Mouse (Mus musculus): ENCODE results near the gene Plxnd1.

Plxnd1 gene

DNA sequence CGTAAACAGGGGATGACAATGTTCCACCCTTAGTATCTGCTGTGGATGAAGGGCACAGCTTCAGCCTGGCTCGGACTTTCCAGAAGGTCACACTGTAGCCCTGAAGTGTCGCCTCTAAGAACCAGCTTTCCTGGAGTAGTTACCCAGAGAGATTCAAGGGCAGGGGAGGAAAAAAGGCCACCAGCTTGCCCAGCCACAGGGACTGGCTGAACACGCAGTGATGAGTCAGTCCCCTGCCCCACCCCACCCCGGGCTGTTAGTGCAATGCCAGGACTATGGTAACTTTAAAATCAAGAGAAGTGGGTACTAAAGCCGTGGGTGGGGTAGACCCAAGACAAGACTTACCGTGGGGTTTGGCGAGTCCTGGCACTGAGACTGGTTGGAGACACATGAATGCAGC lies 19.2 kb downstream of the Plxnd1 start:
- no peak for DNase-seq

DNA sequence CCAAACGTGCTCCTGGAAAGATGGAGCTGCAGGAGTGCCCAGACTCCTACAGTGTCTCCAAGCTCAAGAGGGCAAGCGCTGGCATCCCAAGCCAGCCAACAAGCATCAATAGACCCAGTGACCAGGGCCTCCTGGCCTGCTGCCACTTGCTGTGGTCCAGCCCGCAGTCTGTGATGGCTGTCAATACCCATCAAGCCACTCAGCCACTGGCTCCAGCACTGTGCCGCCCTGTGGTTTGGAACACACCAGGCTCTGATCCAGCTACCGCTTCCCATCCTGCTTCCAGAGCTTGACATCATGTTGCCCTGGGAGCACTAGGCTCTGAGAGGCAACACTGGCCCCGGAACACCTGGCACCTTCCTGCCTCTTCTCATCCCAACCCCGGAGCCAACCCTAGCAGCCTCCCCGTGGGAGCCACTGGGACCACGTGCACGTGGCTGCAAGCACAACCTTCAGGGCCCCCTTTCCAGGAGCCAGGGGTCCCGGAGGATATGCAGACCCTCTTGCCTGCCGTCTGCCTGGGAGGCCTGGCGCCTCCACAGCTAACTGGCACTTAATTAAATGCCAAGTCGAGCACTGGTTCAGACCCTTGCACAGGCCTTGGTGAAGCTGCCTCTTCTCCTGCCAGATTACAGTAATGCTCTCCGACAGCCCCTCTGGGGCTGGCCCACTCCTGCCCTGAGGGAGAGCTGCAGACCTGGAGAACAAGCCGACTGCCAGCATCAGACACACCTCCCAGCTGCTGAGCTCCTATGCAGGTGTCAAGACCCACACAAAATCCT lies 20.7 kb downstream of the Plxnd1 start:
- DNase-seq, result no peak

DNA sequence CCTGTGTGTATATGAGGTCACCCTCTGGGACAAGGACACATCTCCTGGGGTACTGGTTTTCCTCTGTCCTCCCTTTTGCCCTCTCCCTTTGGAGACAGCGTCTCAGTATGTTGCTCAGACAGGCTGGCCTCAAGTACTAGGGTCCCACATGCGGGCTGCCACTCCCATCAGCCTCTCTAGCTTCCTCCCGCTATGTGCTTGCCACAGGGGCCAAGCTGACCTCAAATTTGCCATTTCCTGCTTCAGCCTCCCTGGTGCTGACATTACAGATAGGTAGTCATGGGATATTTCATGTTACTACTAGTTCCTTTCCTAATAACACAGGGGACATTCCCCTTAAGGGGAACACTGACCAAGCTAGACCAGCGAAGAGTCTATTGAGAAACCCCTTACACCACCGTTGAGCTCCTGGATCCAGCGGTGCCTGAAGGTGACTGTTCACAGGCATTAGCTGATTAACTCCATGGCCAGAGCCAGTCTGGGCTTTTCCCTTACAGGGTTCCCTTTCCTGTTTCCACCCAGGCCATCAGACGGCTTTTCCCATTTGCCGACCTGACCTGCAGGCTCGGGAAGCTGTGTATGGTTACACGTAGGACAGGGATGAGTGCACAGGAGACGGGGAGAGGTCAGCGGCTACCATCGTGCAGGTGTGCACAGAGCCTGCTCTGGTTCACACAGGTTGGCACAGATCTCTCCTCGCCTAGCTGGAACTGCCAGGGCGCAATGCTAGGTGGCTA lies 21.5 kb downstream of the Plxnd1 start:
- no peak for DNase-seq

DNA sequence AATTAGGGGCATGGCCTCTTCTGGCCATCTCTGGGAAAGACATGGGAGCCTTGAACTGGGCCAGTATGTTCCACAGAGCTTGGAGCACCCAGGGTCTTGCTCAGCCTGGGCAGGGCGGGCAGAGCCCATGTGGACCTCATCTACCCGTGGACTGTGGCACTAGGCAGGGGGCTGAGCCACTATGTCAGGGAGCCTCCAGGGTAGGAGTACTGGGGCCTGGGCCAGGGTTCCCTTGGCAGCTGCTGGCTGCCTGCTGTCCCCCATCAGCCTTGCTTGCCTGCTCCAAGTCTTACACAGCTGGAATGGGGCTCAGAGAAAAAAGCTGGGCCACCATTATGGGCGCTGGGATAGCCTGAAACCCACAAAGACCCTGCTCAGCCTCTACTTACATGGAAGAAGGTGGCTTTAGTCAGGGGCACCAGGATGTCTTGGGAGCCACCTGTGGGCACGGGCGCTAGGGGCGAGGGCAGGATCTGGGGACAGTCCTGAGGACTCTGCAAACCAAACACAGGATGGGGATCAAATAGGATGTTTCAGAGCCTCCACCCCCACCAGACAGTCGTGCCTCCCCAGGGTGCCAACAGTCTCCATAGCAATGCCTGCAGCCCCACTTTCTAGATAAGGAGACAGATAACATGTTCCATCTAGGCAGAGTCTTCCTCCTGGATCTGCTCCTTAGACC lies 22.6 kb downstream of the Plxnd1 start:
- DNase-seq, result no peak

DNA sequence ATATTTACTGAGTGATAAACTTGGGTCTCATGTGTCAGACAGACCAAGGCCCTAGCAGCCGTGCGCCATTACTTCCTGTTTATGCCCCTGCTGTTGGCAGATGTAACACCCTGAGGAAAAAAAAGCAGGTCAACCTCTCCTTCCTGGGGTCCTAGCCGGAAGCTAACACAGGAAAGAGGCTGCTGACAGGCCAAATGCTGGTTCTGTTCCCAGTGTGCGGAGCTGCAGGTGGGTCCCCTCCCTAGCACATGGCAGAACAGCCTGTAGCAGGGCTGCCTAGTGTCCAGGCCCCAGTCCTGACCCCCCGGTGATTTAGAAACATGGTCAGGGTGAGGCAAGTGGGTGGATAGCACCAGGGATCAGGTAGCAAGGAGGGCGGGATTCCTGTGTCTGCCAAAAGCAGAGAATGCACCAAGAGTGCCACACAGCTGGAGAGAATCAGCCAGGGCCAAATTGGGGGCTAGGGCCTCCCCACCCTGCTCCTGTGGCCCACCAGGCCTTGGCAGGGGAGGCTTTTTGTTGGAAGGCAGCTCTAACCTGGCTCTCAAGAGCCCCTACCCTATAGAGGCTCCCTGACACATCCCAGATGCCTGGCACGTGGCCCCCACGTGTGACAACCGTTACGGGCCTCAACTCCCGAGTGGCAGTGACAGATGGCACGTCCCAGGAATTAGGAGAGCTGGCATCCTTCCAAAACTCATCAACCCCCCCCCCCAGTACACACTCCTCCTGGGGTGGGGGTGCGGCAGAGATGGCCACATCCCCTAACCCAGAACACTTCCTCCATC lies 23.3 kb downstream of the Plxnd1 start:
- no peak for DNase-seq

DNA sequence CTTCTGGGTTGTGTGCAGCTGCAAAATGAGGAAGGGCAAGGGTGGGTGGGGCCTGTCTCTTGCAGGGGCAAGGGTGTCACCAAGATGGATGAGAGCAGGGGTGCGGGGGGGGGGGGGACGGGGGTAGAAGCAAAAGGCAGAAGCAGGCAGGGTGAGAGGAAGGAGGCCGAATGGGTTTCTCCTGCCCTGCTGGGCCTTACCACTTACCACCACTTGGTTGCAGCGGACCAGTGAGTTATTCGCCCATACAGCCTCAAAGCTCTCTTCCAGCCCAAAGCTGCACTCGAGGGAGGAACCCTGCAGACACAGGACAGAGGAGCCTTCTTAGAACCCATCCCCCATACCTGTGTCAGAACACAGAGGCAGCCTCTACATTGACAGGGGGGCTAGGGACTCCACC lies 24.9 kb downstream of the Plxnd1 start:
- DNase-seq, result no peak

DNA sequence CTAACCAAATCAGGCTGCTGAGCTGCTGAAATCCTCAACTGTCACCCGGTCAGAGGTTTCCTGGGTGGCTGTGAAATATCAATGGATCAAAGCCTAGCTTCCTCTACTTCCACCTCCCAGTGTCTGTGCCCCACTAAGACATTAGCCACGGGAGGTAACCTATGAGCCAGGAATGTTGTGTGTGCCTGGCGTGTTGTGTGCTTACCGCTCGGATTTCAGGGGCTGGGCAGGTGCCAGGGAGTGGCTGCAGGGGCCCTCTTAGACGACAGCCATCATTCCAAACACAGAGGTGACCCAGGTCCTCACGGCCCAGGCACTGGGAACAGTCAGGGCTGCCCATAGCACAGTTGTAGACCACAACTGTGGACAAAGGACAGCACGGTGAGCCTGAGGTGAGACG lies 25.7 kb downstream of the Plxnd1 start:
- DNase-seq, result no peak

DNA sequence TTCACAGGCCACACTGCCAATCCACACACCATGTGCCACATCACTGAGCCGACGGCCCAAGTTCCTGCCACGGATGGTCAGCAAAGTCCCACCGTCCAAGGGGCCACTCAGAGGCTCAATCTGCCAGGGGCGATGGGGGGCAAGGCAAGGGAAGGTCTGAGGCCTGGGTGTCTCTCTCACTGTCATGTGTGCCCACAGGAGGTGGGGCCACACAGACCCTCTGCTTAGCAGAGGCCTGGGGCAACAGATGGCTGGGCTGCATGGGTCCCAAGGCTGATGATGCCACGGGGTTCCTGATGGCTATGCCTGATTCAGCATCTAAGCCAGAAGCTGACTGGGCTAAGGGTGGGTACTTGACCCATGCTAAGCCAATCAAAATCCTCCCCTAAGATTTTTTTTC lies 26.1 kb downstream of the Plxnd1 start:
- no peak for DNase-seq

DNA sequence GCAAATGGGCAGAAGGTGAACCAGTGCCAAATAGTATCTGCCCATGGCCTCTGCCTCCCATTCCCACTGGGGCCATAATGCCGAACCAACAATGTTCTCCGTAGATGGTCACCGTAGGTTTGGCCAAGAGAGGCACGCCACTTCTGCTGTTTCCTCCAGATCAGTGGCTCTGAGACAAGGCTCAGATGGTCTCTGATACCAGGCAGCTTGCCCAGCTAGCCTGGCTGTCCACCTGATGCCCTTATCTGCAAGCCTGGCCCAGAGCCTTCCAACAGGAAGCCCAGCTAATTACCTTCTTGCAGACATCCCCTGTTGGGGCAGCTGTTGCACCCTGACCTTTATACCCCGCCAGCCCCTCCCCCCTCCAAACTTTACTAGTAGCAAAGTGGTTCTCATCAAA lies 26.7 kb downstream of the Plxnd1 start:
- no peak for DNase-seq

DNA sequence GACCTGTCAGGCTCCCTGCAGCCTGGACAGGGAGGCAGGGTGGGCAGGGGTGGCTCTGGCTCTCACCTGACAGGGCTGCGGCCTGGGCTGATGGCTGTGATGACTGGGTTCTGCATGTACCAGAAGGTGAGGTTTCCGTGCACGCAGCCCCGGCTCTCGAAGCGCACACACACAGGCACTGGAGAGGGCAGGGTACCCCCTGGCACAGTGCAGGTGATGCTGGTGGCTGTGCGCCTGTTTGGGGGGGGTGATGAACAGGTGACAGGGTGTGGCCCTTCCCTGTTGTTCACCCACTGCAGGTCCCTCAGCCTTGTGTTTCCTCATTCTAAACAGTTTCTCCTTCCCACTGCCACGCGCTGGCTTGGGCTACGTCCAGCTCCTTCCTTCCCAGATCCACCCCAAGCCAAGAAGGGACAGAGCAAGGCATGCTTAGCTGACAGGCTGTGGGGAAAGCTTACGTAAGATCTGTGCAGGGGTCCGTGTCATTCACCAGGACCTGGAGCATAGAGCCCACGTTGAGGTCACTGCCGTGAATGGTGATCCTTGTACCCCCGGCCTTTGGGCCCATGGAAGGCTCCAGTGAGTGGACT lies 27.4 kb downstream of the Plxnd1 start:
- no peak for DNase-seq

DNA sequence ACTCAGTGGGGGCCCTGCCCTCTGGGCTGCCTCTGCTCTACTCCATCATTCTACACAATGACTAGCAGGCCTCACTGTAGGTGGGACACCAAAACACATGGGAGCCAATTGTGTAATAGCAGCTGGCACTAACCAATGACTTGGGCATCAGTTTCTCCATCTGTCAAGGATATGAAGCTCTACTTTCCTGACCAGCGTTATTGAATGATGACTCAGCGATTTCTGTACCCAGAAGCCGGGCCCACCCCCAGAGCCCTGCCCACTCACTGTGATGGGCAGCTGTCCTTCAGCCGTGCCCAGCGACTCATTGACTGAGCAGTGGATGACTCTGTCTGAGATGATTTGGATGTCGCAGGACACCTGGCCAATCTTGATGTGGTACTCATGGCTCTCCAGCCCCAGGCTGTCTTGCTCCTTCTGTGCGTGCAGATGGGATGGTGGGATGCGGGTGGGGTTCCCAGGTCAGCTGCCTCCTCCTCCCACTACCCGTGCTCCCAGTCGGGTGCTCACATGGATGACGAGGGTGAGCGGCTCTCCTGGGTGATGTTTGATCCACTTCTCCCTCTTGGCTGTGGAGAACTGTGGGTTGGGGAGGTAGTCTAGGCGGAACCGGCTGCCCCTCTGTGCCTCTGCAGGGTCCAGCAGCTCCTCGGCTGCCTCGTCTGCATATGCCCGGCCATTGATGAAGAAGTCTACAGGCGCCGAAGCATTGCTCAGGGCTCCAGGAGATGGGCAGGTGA lies 28.4 kb downstream of the Plxnd1 start:
- no peak for DNase-seq

DNA sequence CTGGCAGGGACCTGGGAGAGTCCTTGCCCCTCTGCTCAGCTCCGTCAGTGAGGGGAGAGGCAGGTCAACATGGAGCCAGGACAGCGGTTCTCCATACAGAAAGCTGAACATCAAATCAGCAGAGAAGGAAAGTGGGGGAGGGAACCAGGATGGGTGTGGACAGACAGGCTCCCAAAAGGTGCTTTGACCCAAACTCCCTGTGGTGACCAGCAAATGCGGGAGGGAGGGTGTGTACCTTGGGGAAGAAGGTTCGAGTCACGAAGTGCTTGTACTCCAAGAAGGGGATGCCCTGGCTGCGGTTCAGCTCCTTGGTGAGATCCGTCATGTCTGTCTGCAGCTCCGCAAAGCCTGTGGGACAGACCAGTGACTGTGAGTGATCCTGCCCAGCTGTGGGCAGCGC lies 31.1 kb downstream of the Plxnd1 start:
- DNase-seq, result no peak

DNA sequence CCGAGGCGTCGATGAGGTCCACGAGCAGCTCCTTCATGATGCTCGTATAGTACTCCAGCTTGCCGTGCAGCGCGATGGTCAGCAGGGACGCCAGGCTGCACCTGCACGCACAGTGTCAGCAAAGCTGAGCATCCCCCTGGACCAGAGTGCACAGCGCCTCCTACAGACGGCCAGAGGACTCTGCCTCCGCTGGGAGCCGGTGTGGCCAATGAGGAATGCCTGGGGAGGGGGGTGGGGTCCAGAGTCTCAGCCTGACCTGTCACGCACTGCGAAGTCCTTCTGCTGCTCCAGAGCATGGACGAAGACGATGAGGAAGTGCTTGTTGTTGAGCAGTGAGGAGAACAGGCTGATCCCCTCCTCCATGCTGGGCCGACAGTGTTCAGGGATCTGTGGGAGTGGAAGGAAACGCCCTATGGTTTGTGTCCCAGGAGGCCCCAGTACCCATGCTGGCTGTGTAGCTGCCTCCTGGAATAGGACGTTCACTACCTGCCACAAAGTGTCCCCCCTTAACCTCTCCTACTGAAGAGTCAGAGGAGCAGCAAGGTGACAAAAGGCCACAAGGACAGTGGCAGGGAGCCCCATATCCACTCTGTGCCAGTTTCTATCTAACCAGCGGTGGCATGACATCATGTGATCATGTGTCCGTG lies 32.2 kb downstream of the Plxnd1 start:
- DNase-seq, result no peak

DNA sequence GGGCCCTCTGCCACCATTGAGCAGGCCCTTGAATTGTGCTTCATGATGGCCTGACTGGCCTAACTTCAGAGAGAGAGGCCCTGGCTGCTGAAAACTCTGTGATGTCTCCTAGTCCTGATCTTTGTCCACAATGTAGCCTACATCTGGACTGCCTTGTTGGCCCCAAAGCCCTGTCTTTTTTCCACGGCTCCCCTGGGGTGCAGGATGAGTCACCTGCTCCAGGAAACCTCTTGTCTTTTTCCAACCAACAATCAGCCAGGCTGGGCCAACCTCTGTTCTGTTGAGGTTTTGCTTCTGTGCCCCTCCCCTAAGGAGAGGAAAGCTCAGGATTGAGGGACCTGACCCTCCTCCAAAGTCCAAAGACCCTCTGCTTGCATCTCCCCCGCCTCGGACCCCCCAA lies 33.1 kb downstream of the Plxnd1 start:
- no peak for DNase-seq

DNA sequence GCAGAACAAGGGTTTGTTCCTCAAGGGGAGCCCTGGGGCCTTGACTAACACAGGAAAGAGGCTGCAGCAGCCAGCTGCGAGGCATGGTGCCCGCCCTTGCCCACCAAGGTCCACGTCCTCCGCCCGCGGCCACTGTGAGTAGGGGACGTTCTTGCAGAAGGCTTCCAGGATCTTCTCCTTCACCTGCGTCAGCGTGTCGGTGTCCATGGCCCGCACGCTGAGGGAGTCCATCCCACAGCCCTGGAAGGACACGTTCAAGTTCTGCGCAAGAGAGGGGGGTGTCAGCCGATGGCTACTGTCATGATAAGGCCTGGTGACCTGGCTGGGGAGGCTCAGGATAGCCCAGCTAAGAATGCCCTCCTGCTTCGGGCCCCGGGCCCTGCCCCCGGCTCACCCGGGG lies 34.5 kb downstream of the Plxnd1 start:
- DNase-seq, result no peak

DNA sequence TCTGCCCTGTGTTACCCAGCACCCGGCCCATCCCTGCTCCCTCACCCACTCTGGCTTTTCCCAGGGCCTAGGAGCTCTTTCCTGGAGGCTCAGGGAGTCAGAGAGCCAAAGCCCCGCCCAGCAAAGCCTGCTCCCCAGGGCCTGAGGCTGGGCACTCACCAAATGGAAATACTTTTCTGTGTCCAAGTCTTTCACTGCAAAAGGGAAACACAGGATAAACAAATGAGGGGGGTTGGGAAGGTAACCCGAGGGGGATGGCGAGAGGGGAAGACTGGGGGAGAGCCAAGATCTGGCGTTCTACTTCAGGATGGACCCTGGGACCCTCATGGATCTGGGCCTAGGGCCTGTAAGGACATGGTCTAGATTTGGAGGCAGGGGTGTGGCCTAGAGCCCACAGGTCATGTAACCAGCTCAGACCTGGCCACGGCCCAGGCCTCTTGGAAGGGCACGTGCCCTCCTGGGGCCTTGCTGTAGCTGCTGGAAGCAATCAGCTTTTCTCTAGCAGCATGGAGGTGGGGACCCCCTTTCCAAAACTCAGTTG lies 35.6 kb downstream of the Plxnd1 start:
- DNase-seq, result no peak

DNA sequence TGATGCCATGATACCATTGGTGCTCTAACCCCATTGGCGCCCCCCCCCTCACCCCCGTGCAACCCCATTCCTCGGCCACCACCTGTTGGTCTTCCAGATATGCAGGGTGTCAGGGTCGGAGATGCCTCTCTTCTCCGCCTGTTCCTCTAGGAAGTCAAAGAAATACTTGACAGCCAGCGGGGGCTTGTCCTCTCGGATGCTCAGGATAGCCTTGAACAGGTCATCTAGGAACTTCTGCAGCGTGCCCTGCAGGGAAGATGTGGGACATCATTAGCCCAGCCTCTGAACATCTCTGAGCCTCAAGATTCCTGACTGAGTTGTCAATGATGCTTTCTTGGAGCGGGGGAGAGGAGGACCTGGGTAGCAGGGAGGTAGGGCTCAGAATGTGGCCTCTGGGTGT lies 36.4 kb downstream of the Plxnd1 start:
- DNase-seq, result no peak

DNA sequence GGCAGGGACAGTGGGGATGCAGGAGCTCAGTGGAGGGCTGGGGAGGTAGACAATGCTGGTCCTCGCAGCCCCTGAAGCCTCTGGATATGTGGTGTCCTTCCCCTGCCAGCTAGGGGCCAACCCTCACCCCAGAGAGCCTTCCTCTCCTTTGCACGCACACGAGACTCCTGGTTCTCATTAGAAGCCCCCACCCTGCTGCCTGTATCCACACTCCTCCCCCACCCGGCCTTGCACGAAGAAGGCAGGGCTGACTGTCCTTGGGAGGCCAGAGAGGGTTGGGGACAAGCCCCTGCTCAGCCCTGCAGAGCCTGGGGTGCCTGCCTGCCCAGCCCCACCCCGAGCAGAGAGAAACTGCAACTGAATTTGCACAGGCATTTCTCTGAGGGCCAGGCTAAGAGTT lies 37.1 kb downstream of the Plxnd1 start:
- DNase-seq, result no peak

DNA sequence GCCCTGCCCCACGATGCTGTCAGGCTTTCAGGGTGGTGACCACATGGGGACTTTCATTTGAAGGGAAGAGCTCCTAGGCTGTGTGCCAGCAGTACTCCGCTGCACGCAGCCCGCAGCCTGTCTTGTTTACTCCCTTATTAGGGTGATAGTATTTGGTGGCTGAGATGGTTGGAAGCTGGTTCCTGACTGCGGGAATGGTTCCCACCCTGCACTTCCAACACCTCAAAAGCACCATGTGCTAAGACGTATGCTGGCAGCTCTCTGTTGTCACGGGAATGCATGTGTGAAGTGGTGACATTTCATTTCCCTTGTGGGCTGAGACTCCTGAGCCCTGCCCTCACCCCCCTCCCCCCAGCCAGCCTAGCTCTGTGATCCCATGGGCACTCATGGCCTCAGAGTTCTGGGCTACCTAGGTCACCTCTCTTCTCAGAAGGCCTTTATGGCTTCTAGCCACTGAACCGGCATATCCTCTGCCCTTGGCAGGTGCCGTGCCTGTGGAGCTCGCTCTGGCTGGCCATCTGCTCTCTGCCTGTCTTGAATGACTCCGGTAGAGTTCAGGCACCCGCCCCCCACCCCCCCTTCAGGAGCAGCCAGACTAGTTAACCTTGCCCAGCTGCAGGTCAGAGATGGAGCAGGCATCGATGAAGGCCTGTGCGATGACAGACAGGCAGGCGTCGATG lies 37.7 kb downstream of the Plxnd1 start:
- DNase-seq, result no peak

DNA sequence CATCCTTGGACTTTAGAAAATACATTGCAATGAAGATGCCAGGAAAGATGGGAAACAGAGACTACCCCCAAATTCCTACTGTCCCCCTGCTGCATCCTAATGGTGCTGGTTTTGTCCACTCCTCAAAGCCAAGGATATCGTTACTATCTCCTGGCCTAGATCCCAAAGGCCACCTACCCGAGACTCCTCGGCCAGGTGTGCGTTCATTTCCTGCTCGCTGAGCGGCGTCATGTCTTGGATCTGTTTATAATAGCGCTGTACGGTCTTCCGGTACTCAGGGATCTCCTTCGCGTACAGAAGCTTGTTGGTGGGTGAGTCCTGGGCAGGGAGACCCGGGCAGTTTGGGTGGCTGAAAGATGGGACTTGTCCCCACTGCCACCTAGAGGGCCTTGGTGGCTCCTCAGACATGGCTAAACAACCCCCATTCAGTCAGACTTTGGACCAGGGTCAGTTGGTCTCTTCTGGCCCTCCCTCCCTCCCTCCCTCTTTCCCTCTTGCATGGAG lies 38.3 kb downstream of the Plxnd1 start:
- DNase-seq, result no peak
